Mouse (Mus musculus) stomach, postnatal 0 days (tissue): ENCODE measurements at regions not wholly inside any gene's neighbourhood (a gene's known extent, or its start where the extent isn't known, plus 50 kb on each side); places are given as distances from the start of the nearest gene placed in this dataset.

Experiments used
- ATAC-seq: fragments of 200-750 bp; cut with Nextera tagmentation; 2 replicates; pipeline ENCODE4 v1.8.0; 2017; ENCODE audit not compliant: low FRiP score, low TSS enrichment
- DNase-seq: peaks from one replicate; pipeline ENCODE4 v3.0.0-alpha.2; 2016; ENCODE audit warnings: low spot score
- H3K27ac ChIP-seq: fragments of 300-500 bp; sonication (generic); replicated peaks from 2 replicates; pipeline ENCODE4 v1.5.1; 2014; ENCODE audit warnings: mild to moderate bottlenecking, control low read depth
- H3K27me3 ChIP-seq: fragments of 300-500 bp; sonication (generic); 2 replicates; pipeline ENCODE4 v1.6.1; 2014; ENCODE audit warnings: low read length; ENCODE audit not compliant: control insufficient read depth, insufficient read depth
- H3K36me3 ChIP-seq: fragments of 300-500 bp; sonication (generic); 2 replicates; pipeline ENCODE4 v1.6.1; 2014; ENCODE audit warnings: low read length, mixed read lengths; ENCODE audit not compliant: control insufficient read depth, insufficient read depth
- H3K4me1 ChIP-seq: fragments of 300-500 bp; sonication (generic); replicated peaks from 2 replicates; pipeline ENCODE4 v1.6.1; 2014; ENCODE audit warnings: antibody characterized with exemption; ENCODE audit not compliant: control insufficient read depth, insufficient read depth
- H3K4me2 ChIP-seq: fragments of 300-500 bp; sonication (generic); replicated peaks from 2 replicates; pipeline ENCODE4 v1.6.1; 2014; ENCODE audit warnings: low read depth, mild to moderate bottlenecking, control low read depth, moderate library complexity
- H3K4me3 ChIP-seq: fragments of 300-500 bp; sonication (generic); 2 replicates; pipeline ENCODE4 v1.5.1; 2014; ENCODE audit warnings: low read depth, low read length, control low read depth
- H3K9ac ChIP-seq: fragments of 300-500 bp; sonication (generic); 2 replicates; pipeline ENCODE4 v1.6.1; 2014; ENCODE audit warnings: mild to moderate bottlenecking, low read length, control low read depth, mixed read lengths
- H3K9me3 ChIP-seq: fragments of 300-500 bp; sonication (generic); 2 replicates; pipeline ENCODE4 v1.6.1; 2016; ENCODE audit warnings: low read length; ENCODE audit not compliant: control insufficient read depth
- CTCF ChIP-seq: IDR thresholded peaks from 2 replicates; pipeline ENCODE4 v1.5.1; 2016; ENCODE audit warnings: antibody characterized with exemption, low read depth, mild to moderate bottlenecking, moderate library complexity
- EP300 ChIP-seq: optimal IDR thresholded peaks from 2 replicates; pipeline ENCODE3; 2016; ENCODE audit warnings: antibody characterized with exemption
- WGBS: fragments of 180-500 bp; shearing (Covaris S2); extraction: QIAGEN DNeasy Blood & Tissue Kit; methylation state at CpG from one replicate; pipeline ENCODE4 v1.1.7; 2014; 5-methylcytosine and 5-hydroxymethylcytosine counted together

- Histone ChIP-seq H3K9me3 (no peaks in the 10 kb centered on the region), H3K27ac (no peak overlapping the region), H3K36me3 (no peaks in the 10 kb centered on the region), H3K4me1 (no peaks in the 10 kb centered on the region), H3K4me2 (no peak overlapping the region), H3K9ac (no peak overlapping the region), H3K4me3 (no peak overlapping the region), H3K27me3 (no peaks in the 10 kb centered on the region)
- DNase-seq (no peak), ATAC-seq (no peak)
- WGBS: 85% methylated on average over 2 of the region's 2 CpGs
- TF ChIP-seq CTCF (no peak), EP300 (no peak)
Observed at GRCm38 (mm10) chr11:18669322-18669721, 349.5 kb downstream of the Meis1 start.

GRCm38 (mm10) chr11:18656358-18656757, 362.4 kb downstream of the Meis1 start:
- DNase-seq: no peak
- no peaks in the 10 kb centered on the region for H3K27me3 ChIP-seq
- TF ChIP-seq CTCF (no peak), EP300 (no peak)
- no peak overlapping the region for H3K27ac ChIP-seq
- no peak overlapping the region for H3K9ac ChIP-seq
- WGBS: 78% methylated on average over 1 of the region's 1 CpGs
- no peaks in the 10 kb centered on the region for H3K4me1 ChIP-seq
- no peak overlapping the region for H3K4me3 ChIP-seq
- H3K4me2 ChIP-seq: no peak overlapping the region
- no peaks in the 10 kb centered on the region for H3K36me3 ChIP-seq
- no peak for ATAC-seq
- no peaks in the 10 kb centered on the region for H3K9me3 ChIP-seq

GRCm38 (mm10) chr11:18631975-18632773, 386.6 kb downstream of the Meis1 start:
- no peaks in the 10 kb centered on the region for H3K4me1 ChIP-seq
- DNase-seq (no peak), ATAC-seq (no peak)
- H3K4me3 ChIP-seq: no peak overlapping the region
- no peaks in the 10 kb centered on the region for H3K9me3 ChIP-seq
- no peak for TF ChIP-seq CTCF
- TF ChIP-seq EP300: no peak
- H3K36me3 ChIP-seq: no peaks in the 10 kb centered on the region
- H3K27me3 ChIP-seq: no peaks in the 10 kb centered on the region
- H3K27ac ChIP-seq: no peak overlapping the region
- H3K4me2 ChIP-seq: no peak overlapping the region
- 73% methylated on average over 5 of the region's 5 CpGs for WGBS
- H3K9ac ChIP-seq: no peak overlapping the region

GRCm38 (mm10) chr11:18631570-18631969, 387.2 kb downstream of the Meis1 start:
- DNase-seq: no peak
- no peak for TF ChIP-seq CTCF
- TF ChIP-seq EP300: no peak

GRCm38 (mm10) chr11:18621777-18622176, 397.0 kb downstream of the Meis1 start:
- TF ChIP-seq CTCF: no peak
- peak; percentile 89 for TF ChIP-seq EP300
- no peak overlapping the region for H3K4me3 ChIP-seq
- no peak overlapping the region for H3K9ac ChIP-seq
- H3K4me2 ChIP-seq: no peak overlapping the region
- H3K4me1 ChIP-seq: no peaks in the 10 kb centered on the region
- no peaks in the 10 kb centered on the region for H3K36me3 ChIP-seq
- WGBS: 54% methylated on average over 3 of the region's 3 CpGs
- 0 out of 2 replicates have a peak overlapping the region, but pooled peaks have one; percentile 25 for H3K27ac ChIP-seq
- H3K9me3 ChIP-seq: no peaks in the 10 kb centered on the region
- H3K27me3 ChIP-seq: no peaks in the 10 kb centered on the region
- ATAC-seq: no peak; the same call in 1 of the 2 replicates
- DNase-seq: no peak

More at GRCm38 (mm10) chr11:18631570-18631969, 387.2 kb downstream of the Meis1 start:
- Histone ChIP-seq H3K4me2 (no peak overlapping the region), H3K27ac (no peak overlapping the region), H3K9me3 (no peaks in the 10 kb centered on the region), H3K9ac (no peak overlapping the region), H3K4me3 (no peak overlapping the region), H3K4me1 (no peaks in the 10 kb centered on the region), H3K27me3 (no peaks in the 10 kb centered on the region), H3K36me3 (no peaks in the 10 kb centered on the region)
- no peak for ATAC-seq
- WGBS: 85% methylated on average over 7 of the region's 7 CpGs

DNA sequence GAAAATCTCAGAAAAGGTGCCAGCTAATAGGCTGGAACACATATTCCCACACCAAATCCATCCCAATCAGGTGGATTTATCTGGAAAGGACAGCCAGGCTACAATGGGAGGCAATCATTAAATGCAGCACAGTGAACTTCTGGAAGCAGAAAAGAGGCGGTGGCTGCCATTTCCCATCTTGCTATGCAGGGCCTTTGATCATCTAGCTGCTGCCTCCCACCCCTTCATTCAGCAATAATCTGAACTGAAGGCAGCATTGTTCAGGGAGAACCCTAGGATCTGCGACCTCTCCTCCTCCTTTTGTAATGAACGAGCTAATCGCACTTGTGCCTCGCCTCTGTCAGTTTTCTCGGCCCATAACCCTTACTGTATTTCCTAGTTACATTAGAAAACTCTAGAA, 413.9 kb downstream of the Meis1 start:
- H3K9ac ChIP-seq: no peak overlapping the region
- H3K4me1 ChIP-seq: no peaks in the 10 kb centered on the region
- TF ChIP-seq EP300 (no peak), CTCF (no peak)
- DNase-seq (no peak), ATAC-seq (no peak)
- H3K27ac ChIP-seq: no peak overlapping the region
- H3K4me3 ChIP-seq: no peak overlapping the region
- no peaks in the 10 kb centered on the region for H3K36me3 ChIP-seq
- 81% methylated on average over 6 of the region's 6 CpGs for WGBS
- no peaks in the 10 kb centered on the region for H3K9me3 ChIP-seq
- no peaks in the 10 kb centered on the region for H3K27me3 ChIP-seq
- H3K4me2 ChIP-seq: no peak overlapping the region
